Mouse (Mus musculus): Measurements from ENCODE around the gene Ppfia2. TPM values are rescaled to one million over a fixed set of nuclear protein-coding genes. Genes with fewer than 3 reads are reported as not detected.

Gene Ppfia2
- total and polyA plus RNA-seq, 3 experiments, result 0.22 TPM; not detected in 2

DNA sequence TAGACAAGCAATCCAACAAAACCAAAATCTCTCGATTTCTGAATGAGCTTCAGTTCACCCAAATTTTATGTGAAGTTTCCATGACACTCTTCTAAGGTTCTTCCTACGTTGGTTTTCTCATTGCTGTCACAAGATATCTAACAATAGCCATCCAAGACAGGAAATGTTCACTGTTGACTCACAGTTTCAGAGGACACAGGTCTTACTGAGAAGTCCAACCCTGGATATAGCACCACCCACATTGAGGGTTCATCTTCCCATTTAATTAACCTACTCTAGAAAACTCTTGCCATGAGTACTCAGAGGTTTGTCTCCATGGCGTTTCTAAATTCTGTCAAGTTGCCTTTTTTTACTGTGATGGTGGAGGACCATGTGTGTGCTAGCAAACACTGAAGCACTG lies 401.7 kb downstream of the Ppfia2 start:
- TF ChIP-seq GATA2 (IDR thresholded peaks at IDR 0.05; ENCODE audit: borderline replicate concordance, low read depth, low read length) (no peak), TAL1 (conservative IDR thresholded peaks at IDR 0.05; ENCODE audit: low read depth, low read length) (no peak), CTCF (IDR thresholded peaks at IDR 0.05; ENCODE audit: low read depth, low read length) (no peak), GATA1 (IDR thresholded peaks at IDR 0.05; ENCODE audit: borderline replicate concordance, low read length) (no peak)

DNA sequence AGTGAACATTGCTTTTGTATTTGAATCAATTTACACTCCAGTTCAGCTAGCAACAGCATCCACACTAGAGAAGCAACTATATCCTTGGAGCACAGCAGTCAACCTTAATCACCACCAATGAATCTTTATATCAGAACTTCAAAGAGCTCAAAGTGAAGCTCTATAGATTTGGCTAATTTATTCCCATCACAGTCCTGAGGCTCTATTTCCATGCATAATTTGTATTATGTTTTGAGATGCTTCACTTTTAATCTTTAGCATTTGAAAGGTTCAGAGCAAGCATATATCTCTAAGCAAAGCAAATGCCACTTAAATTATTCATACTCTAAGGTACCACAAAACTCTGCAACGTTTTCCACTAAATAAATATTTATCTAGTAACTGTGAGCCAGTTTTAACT lies 402.6 kb downstream of the Ppfia2 start:
- ATAC-seq (ENCODE audit: extremely low read depth, insufficient number of reproducible peaks, low FRiP score, poor library complexity, severe bottlenecking) (no peak), DNase-seq (ENCODE audit: low spot score) (no peak)
- H3K9me3 ChIP-seq (replicated peaks), result peaks cover 3% of the 10 kb centered on the region; the same call in 1 of the 2 replicates
- H3K4me1 ChIP-seq (ENCODE audit: insufficient read depth, low read depth, low read length), result no peaks in the 10 kb centered on the region
- H3K27me3 ChIP-seq (ENCODE audit: insufficient read depth, low read length), result no peaks in the 10 kb centered on the region
- TF ChIP-seq TAL1 (conservative IDR thresholded peaks at IDR 0.05; ENCODE audit: low read depth, low read length) (no peak), GATA1 (IDR thresholded peaks at IDR 0.05; ENCODE audit: borderline replicate concordance, low read length) (no peak), GATA2 (IDR thresholded peaks at IDR 0.05; ENCODE audit: borderline replicate concordance, low read depth, low read length) (no peak), CTCF (IDR thresholded peaks at IDR 0.05; ENCODE audit: low read depth, low read length) (no peak), POLR2AphosphoS5 (IDR thresholded peaks at IDR 0.05; ENCODE audit: insufficient replicate concordance, low read depth, low read length) (no peak)
- no peaks in the 10 kb centered on the region for H3K36me3 ChIP-seq (replicated peaks)
- no peak overlapping the region for H3K4me3 ChIP-seq (ENCODE audit: low read depth, low read length)

More for the DNA sequence above, 401.7 kb downstream of the Ppfia2 start:
- ATAC-seq (ENCODE audit: extremely low read depth, insufficient number of reproducible peaks, low FRiP score, poor library complexity, severe bottlenecking), result no peak
- Histone ChIP-seq H3K4me1 (ENCODE audit: insufficient read depth, low read depth, low read length) (no peaks in the 10 kb centered on the region), H3K27me3 (ENCODE audit: insufficient read depth, low read length) (no peaks in the 10 kb centered on the region), H3K36me3 (replicated peaks) (no peaks in the 10 kb centered on the region), H3K9me3 (replicated peaks) (peaks cover under 1% of the 10 kb centered on the region; the same call in 1 of the 2 replicates), H3K4me3 (ENCODE audit: low read depth, low read length) (no peak overlapping the region)
- DNase-seq (ENCODE audit: low spot score), result no peak

DNA sequence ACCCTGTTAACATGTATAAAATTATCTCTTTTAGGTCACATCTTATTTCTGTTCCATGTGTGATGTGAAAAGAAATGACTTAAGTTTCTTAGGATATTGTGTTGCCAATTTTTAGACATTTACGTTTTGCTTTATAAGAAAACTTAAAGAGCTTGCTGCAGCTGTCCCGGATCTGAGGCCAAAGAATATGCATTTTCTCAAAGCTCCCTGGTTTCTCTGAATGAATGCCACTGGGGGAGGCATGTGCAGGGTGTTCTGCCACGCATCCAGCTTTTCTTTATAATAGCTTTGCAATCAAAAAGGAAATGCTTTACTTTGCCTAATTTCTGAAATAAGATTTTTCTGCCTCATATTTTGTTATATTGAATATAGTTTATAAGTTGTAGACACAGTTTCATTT lies 411.2 kb downstream of the Ppfia2 start:
- TF ChIP-seq GATA2 (IDR thresholded peaks at IDR 0.05; ENCODE audit: borderline replicate concordance, low read depth, low read length), result no peak
- no peak for TF ChIP-seq CTCF (IDR thresholded peaks at IDR 0.05; ENCODE audit: low read depth, low read length)
- no peak for TF ChIP-seq POLR2AphosphoS5 (IDR thresholded peaks at IDR 0.05; ENCODE audit: insufficient replicate concordance, low read depth, low read length)
- no peak for TF ChIP-seq GATA1 (IDR thresholded peaks at IDR 0.05; ENCODE audit: borderline replicate concordance, low read length)
- no peak for TF ChIP-seq TAL1 (conservative IDR thresholded peaks at IDR 0.05; ENCODE audit: low read depth, low read length)
- DNase-seq (ENCODE audit: low spot score) (no peak), ATAC-seq (ENCODE audit: extremely low read depth, insufficient number of reproducible peaks, low FRiP score, poor library complexity, severe bottlenecking) (no peak)
- Histone ChIP-seq H3K4me1 (ENCODE audit: insufficient read depth, low read depth, low read length) (no peaks in the 10 kb centered on the region), H3K27me3 (ENCODE audit: insufficient read depth, low read length) (no peaks in the 10 kb centered on the region), H3K4me3 (ENCODE audit: low read depth, low read length) (no peak overlapping the region), H3K9me3 (replicated peaks) (peaks cover 7% of the 10 kb centered on the region; the same call in 1 of the 2 replicates), H3K36me3 (replicated peaks) (no peaks in the 10 kb centered on the region)

DNA sequence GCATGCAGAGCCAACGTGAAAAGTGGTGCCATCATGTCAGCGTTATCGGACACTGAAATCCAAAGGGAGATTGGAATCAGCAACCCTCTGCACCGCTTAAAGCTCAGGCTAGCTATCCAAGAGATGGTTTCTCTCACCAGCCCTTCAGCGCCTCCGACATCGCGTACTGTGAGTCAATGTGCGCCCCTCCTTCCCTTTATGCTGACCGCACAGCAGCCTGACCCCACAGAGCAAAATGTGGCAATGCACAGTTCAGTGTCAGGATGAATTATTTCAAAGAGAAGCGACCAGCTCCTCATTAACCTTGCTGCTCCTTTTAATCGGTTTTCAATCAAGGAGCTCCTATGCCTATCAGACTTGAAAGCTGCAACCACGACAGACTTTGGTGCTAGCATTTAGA lies 426.2 kb downstream of the Ppfia2 start:
- Histone ChIP-seq H3K4me3 (ENCODE audit: low read depth, low read length) (no peak overlapping the region), H3K36me3 (replicated peaks) (no peaks in the 10 kb centered on the region), H3K9me3 (replicated peaks) (peaks cover 3% of the 10 kb centered on the region), H3K4me1 (ENCODE audit: insufficient read depth, low read depth, low read length) (no peaks in the 10 kb centered on the region), H3K27me3 (ENCODE audit: insufficient read depth, low read length) (no peaks in the 10 kb centered on the region)
- TF ChIP-seq POLR2AphosphoS5 (IDR thresholded peaks at IDR 0.05; ENCODE audit: insufficient replicate concordance, low read depth, low read length) (no peak), GATA2 (IDR thresholded peaks at IDR 0.05; ENCODE audit: borderline replicate concordance, low read depth, low read length) (no peak), TAL1 (conservative IDR thresholded peaks at IDR 0.05; ENCODE audit: low read depth, low read length) (no peak), GATA1 (IDR thresholded peaks at IDR 0.05; ENCODE audit: borderline replicate concordance, low read length) (no peak), CTCF (IDR thresholded peaks at IDR 0.05; ENCODE audit: low read depth, low read length) (no peak)
- DNase-seq (ENCODE audit: low spot score), result no peak
- ATAC-seq (ENCODE audit: extremely low read depth, insufficient number of reproducible peaks, low FRiP score, poor library complexity, severe bottlenecking), result no peak

DNA sequence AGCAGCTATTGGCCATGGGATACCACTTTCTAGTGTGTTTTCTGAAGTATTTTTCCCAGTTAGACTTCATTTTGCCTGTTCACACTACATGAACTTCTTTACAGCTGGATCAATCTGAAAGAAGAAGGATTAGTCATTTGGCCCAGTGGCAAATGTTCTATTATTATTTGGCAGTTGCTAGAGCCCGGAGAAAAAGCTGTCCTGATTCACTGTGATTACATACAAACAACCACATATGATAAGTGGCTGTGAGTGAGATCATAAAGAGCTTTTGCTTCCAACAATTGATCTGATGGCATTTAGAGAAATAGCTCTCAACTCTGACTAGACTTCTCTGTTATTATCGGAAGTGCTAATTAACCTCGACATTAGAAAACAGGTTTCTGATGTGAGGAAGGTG lies 440.0 kb downstream of the Ppfia2 start:
- ATAC-seq (ENCODE audit: extremely low read depth, insufficient number of reproducible peaks, low FRiP score, poor library complexity, severe bottlenecking) (no peak), DNase-seq (ENCODE audit: low spot score) (no peak)
- no peaks in the 10 kb centered on the region for H3K4me1 ChIP-seq (ENCODE audit: insufficient read depth, low read depth, low read length)
- H3K4me3 ChIP-seq (ENCODE audit: low read depth, low read length), result no peak overlapping the region
- H3K27me3 ChIP-seq (ENCODE audit: insufficient read depth, low read length), result no peaks in the 10 kb centered on the region
- H3K36me3 ChIP-seq (replicated peaks), result no peaks in the 10 kb centered on the region
- peaks cover 5% of the 10 kb centered on the region; the same call in 1 of the 2 replicates for H3K9me3 ChIP-seq (replicated peaks)
- TF ChIP-seq POLR2AphosphoS5 (IDR thresholded peaks at IDR 0.05; ENCODE audit: insufficient replicate concordance, low read depth, low read length), result no peak
- no peak for TF ChIP-seq GATA2 (IDR thresholded peaks at IDR 0.05; ENCODE audit: borderline replicate concordance, low read depth, low read length)
- no peak for TF ChIP-seq GATA1 (IDR thresholded peaks at IDR 0.05; ENCODE audit: borderline replicate concordance, low read length)
- TF ChIP-seq TAL1 (conservative IDR thresholded peaks at IDR 0.05; ENCODE audit: low read depth, low read length), result no peak
- TF ChIP-seq CTCF (IDR thresholded peaks at IDR 0.05; ENCODE audit: low read depth, low read length), result no peak

DNA sequence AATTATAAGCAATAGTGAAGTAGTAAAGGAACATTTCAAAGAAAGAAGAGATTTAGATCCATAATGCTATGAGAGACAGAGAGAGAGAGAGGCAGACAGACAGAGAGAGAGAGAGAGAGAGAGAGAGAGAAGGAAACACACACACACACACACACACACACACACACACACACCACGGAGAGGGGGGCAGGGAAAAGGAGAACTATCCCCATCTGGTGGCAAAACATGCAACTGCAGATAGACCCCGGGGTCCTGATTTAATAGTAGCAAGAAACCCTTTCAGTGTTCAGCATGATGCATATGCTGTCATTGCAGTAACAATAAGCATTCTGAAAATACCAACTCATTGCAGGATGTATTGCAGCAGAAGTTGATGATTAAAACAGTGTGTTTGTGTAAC lies 442.9 kb downstream of the Ppfia2 start:
- no peak for TF ChIP-seq TAL1 (conservative IDR thresholded peaks at IDR 0.05; ENCODE audit: low read depth, low read length)
- TF ChIP-seq CTCF (IDR thresholded peaks at IDR 0.05; ENCODE audit: low read depth, low read length), result no peak
- no peak for TF ChIP-seq GATA1 (IDR thresholded peaks at IDR 0.05; ENCODE audit: borderline replicate concordance, low read length)
- TF ChIP-seq POLR2AphosphoS5 (IDR thresholded peaks at IDR 0.05; ENCODE audit: insufficient replicate concordance, low read depth, low read length), result no peak
- TF ChIP-seq GATA2 (IDR thresholded peaks at IDR 0.05; ENCODE audit: borderline replicate concordance, low read depth, low read length), result no peak
- peaks cover 5% of the 10 kb centered on the region; the same call in 1 of the 2 replicates for H3K9me3 ChIP-seq (replicated peaks)
- no peak for DNase-seq (ENCODE audit: low spot score)
- H3K36me3 ChIP-seq (replicated peaks), result no peaks in the 10 kb centered on the region
- ATAC-seq (ENCODE audit: extremely low read depth, insufficient number of reproducible peaks, low FRiP score, poor library complexity, severe bottlenecking), result no peak
- H3K27me3 ChIP-seq (ENCODE audit: insufficient read depth, low read length), result no peaks in the 10 kb centered on the region
- no peaks in the 10 kb centered on the region for H3K4me1 ChIP-seq (ENCODE audit: insufficient read depth, low read depth, low read length)
- no peak overlapping the region for H3K4me3 ChIP-seq (ENCODE audit: low read depth, low read length)
